Mouse (Mus musculus) cerebellum, adult 9-10 months (tissue): ENCODE measurements at regions not wholly inside any gene's neighbourhood (a gene's known extent, or its start where the extent isn't known, plus 50 kb on each side); places are given as distances from the start of the nearest gene placed in this dataset.

Experiments
- DNase-seq: peaks from one replicate; pipeline ENCODE4 v3.0.0; 2022

DNA sequence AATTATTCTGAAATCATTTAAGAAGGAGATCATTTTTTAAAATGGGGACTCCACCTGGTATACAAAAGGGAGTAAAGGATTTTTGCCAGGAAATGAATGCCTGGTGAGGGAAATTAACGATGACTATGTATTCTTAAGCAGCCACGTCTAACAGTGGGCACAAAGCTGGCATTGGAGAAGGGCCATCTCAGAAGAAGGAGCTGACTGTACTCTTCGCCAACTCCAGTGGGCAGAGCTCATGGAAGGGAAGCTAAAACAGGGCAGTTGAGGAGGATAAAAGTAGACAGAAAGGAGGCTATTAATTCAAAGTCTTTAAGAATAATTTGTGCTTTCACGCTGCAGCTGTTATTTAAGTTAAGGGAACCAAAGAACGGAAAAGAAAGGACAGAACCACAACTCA lies 294.2 kb downstream of the H2al1n start:
- peak; percentile 7 for DNase-seq
